Mouse (Mus musculus) gastrocnemius, postnatal 14 days (tissue): ENCODE data around the gene Klk1b3. TPM values are rescaled to one million over a fixed set of nuclear protein-coding genes. Genes with fewer than 3 reads are reported as not detected.
"Not testable (repeated sequence)": the region's sequence is repeated elsewhere in the genome, so short reads cannot be mapped to it uniquely, and the experiment has no call there.

ENCODE experiments used
- DNase-seq: peaks from one replicate; pipeline ENCODE4 v3.0.0; 2021; ENCODE audit warnings: mixed read lengths
- intact Hi-C: fragments of 180-260 bp; cut with DNase I; formaldehyde crosslinking; loops from one replicate; pipeline ENCODE4 v1.15.1; 2025; ENCODE audit warnings: low total_unique reads
- long read RNA-seq, 2 experiments: library from polyadenylated mRNA; stranded (forward); transcript quantifications; one replicate each; pipeline ENCODE4 v2.0.0; 2021
- total RNA-seq, 2 experiments: library from RNA; stranded (reverse); gene quantifications; 2 replicates each; pipeline ENCODE4 v1.2.3; 2021

Klk1b3 gene
- total RNA-seq: not detected
- long read RNA-seq, experiment 1: 0 reads
- long read RNA-seq, experiment 2: 0 reads

DNA sequence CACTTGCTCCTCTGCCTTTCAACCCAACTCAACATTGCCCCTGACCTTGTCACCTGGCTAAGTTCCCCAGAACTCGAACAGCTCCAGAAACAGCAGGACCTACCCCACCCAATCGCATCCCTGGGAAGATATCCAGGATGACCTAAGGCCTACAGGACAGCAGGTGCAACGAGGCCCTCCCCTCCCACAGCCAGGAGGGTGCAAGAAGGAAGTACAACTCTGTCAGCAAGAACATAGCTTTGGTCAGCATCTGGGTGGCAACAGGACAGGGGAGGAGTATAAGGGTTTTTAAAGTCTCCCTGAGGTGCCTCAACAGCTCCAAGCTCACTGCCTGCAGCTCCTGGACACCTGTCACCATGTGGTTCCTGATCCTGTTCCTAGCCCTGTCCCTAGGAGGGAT is at the start of gene Klk1b3:
Gene Klk1b3, plus strand, starts transcription at position 301 of the 400 bp plus-strand sequence.
- intact Hi-C loops: no loop called here
- no peak for DNase-seq

DNA sequence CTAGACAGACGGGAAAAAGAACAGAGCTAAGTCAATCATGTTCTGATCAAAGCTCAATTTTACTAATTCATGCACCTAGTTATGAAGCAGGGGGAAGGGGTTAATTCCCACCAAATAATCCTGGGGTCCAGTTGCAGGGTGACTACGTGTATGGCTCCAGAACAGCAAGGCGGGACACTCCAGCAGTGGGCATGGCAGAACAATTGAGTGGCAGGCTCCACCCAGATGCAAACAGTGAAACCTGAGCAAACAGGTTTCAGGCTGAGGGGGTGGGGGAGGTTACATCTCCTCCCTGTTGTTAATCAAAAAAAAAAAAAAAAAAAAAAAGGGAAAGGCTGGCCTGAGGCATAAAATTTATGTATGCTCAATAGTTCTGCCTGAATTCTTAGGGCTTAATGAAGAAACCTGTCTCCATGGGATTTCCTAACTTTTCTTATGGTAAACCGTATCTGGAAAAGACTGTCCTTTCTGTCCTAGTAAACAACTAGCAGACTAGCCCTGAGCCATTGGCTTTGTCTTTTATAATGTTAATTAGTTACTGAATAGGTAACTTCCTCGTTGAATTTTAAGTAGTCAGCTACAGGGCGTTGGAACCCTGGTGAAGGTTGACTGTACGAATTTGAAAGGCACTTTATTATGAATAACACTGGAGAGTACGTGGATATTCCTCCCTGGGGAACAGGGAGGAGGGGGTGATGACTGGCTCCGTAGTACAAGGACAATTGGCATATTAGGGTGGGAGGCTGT is 18.5 kb upstream of the Klk1b3 start:
- intact Hi-C loops: no loop called here
- DNase-seq: no peak

DNA sequence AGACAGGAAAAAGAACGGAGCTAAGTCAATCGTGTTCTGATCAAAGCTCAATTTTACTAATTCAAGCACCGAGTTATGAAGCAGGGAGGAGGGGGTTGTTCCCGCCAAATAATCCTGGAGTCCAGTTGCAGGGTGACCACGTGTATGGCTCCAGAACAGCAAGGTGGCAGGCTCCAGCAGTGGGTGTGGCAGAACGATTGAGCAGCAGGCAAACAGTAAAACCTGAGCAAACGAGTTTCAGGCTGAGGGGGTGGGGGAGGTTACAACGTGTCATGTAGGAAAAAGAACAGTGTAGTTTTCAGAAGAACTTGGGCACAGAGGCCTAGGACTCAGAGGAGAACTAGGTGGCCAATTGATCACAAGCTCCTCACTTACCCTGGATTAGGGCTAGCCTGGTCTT is 11.5 kb upstream of the Klk1b3 start:
- DNase-seq, intact Hi-C loops: not testable (repeated sequence)

DNA sequence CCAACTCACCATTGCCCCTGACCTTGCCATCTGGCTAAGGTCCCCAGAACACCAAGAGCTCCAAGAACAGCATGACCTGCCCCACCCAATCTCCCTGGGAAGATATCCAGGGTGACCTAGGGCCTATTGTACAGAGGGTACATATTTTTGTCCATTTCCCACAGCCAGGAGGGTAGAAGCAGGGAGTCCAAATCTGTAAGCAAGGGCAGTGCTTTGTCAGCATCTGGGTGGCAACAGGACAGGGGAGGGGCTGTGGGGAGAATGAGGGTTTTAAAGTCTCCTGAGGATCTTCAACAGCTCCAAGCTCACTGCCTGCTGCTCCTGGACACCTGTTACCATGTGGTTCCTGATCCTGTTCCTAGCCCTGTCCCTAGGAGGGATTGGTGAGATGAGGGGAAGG is 10.1 kb upstream of the Klk1b3 start, which contains the start of gene Klk1b24:
Gene Klk1b24, plus strand, starts transcription at position 301 of the 400 bp plus-strand sequence.
- not testable (repeated sequence) for DNase-seq

DNA sequence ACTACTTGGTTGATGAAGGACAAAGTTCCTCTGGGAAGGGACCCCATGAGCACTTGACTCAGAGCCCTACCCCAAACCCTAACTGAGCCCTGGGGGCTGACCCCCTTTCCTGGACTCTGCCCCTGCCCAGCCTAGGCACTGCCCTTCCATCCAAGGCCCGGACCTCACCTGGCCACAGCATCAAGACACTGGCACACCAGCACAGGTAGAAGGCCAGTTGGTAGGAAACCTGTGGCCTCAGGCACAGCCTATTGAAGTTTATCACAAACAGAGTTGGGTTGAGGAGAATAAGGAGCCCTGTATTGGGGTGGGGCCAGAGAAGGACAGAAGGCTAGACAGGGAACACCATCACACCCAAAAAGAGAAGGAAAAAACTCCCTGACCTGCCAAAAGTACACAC is 4.5 kb upstream of the Klk1b3 start:
- DNase-seq, intact Hi-C loops: not testable (repeated sequence)

More for the DNA sequence above, 10.1 kb upstream of the Klk1b3 start, which contains the start of gene Klk1b24:
- intact Hi-C loops: not testable (repeated sequence)

DNA sequence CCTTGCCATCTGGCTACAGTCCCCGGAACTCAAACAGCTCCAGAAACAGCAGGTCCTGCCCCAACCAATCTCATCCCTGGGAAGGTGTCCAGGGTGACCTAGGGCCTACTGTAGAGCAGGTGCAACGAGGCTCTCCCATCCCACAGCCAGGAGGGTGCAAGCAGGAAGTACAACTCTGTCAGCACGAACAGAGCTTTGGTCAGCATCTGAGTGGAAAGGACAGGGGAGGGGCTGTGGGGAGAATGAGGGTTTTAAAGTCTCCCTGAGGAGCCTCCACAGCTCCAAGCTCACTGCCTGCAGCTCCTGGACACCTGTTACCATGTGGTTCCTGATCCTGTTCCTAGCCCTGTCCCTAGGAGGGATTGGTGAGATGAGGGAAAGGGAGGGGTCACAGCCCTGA is 9.1 kb downstream of the Klk1b3 start, which contains the start of gene Klk1b4:
Gene Klk1b4, plus strand, starts transcription at position 301 of the 400 bp plus-strand sequence.
- intact Hi-C loops, DNase-seq: not testable (repeated sequence)

DNA sequence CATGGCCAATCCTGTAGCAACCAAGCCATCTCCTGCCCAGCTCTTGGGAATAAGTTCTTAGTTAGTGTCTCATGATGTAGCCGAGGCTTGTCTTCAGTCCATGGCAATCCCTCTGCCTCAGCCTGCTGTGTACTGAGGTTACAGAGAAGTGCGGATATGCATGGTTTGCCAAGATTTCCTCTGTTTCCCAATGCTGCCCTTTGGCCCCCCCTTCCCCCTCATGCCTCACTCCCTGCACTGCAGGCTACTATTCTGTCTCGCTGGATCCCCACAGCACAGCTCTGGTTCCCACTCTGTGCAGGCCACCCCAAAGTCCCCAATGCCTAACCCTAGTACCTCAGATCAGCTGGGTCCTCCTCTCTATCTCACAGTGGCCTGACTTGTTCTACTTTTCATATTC is 10.3 kb downstream of the Klk1b3 start:
- no peak for DNase-seq
- intact Hi-C loops: no loop called here

DNA sequence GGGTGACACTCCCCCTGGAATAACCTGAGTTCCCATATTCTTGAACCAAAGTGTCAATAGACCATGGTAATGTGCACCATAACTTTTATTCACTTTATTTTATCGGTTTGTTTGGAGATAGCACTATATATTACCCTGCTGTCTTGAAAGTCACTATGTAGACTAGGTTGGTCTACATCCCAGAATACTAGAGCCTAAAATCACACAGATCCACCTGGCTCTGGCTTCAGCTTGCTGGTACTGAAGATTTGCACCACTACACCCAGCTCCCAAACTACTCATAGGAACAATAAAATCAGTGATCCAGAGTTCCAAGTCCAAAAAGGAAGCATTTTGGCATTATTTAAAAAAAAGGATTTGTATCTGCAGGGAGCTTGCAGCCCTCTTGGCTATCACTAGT is 17.7 kb downstream of the Klk1b3 start, which contains the start of gene Klk1b5:
Gene Klk1b5, plus strand, starts transcription at position 301 of the 400 bp plus-strand sequence.
- intact Hi-C loops: no loop called here
- DNase-seq: no peak

DNA sequence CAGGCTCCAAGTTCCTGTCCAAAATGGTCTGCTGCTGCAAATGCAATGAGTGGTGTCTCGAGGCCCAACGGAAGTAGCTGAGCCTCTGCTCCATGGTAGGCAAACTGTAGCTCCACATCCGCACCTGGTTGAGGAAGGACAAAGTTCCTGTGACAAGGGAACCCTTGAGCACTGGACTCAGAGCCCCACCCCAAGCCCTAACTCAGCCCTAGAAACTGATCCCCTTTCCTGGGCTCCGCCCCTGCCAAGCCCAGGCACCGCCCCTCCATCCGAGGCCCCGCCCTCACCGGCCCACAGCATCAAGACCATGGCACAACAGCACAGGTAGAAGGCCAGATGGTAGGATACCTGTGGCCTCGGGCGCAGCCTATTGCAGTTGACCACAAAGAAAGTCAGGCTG is 23.6 kb downstream of the Klk1b3 start:
- intact Hi-C loops, DNase-seq: not testable (repeated sequence)

DNA sequence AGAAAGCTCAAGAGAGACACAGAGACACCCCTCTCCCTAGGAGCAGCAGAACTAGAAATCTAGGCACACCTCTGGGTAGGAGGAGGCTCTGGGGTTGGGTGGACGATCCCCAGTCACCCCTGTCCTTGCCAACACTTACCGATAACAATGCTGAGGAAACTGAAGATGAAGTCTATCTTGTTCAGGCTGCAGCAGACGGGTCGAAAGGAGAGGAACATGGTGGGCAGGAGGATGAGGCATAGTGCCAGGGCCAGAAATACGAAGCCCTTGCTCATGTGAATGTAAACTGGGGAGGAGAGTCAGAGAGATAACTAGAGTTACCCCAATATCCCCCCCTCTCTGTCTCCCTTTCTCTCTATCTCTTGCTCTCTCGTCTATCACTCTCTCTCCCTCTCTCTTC is 24.3 kb downstream of the Klk1b3 start:
- intact Hi-C loops, DNase-seq: not testable (repeated sequence)

DNA sequence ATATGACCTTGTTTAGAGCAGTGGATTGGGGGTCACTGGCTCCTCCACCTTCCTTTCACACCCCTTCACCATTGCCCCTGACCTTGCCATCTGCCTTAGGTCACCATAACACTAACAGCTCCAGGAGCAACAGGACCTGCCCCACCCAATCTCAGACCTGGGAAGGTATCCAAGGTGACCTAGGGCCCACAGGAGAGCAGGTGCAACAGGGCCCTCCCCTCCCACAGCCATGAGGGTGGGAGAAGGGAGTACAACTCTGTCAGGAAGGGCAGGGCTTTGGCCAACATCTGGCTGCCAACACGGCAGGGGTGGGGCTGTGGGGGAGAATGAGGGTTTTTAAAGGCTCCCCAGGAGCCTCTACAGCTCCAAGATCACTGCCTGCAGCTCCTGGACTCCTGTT is 27.1 kb downstream of the Klk1b3 start, which contains the start of gene Klk1:
Gene Klk1, plus strand, starts transcription at position 285 of the 400 bp plus-strand sequence.
- intact Hi-C loops: no loop called here

DNA sequence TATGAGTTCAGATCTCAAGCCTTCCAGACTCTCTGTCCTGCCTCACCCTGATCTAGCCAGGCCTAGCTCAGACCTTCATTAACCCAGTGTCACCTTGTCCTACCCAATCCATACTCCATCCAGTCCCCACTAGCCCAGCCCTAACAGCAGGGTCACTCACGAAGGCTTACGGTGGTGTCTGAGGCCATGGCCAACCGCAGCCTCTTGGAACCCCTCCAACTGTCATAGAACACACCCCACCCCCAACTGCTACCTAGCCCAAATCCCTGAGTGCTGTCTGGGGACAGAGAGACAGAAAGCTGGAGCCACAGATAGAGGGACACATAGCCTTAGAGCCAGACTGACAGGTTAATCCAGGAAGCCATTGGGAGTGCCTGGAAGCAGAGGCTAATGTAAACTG is 37.9 kb downstream of the Klk1b3 start, which contains the start of gene Gm36864:
Gene Gm36864, plus strand, starts transcription at position 269 of the 400 bp plus-strand sequence.
- no peak for DNase-seq
- intact Hi-C loops: no loop called here

More for the DNA sequence above, 27.1 kb downstream of the Klk1b3 start, which contains the start of gene Klk1:
- DNase-seq: no peak

DNA sequence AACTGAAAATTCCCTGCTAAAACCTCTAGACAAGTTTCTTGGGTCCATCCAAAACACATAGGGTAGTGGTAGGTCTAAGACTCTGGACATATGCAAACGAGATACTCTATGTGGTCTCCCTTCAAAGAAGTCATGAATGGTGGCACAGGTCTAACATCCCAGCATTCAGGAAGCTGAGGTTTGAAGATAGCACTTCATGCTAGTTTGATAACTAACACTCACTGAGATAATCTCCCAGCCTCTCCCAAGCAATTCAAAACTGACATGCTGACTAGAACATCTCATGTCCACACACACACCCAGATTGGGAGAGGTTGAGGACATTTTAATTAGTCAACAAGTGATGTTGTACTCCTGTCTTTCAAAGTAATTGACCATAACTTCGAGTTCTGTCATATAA is 41.9 kb downstream of the Klk1b3 start:
- intact Hi-C loops: no loop called here
- DNase-seq: no peak

DNA sequence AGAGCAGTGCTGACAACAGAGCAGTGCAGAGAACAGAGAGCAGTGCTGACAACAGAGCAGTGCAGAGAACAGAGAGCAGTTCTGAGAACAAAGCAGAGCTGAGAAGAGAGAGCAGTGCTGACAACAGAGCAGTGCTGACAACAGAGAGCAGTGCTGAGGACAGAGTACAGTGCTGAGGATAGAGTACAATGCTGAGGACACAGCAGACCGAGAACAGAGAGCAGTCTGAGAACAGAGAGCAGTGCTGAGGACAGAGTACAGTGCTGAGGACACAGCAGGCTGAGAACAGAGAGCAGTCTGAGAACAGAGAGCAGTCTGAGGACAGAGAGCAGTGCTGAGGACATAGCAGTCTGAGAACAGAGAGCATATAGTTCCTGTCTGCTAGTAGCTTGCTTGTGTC is 42.7 kb downstream of the Klk1b3 start:
- DNase-seq: no peak
- intact Hi-C loops: no loop called here

DNA sequence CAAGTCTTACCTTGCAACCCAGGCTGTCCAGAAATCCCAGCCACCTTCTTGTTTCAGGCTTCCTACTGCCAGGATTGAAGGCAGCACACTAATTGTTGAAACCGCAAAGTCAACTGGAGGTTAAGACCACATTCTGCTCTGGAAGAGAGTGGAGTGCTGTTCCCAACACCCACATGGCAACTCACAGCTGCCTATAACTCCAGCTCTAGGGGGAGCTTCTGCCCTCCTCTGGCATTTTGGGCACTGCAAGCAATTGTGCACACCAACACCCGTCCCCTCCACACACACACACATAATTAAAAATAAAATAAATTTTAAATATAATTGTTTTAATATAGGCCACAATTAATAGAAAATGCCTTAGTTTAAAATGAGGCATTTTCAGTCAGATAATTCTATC is 43.2 kb downstream of the Klk1b3 start:
- intact Hi-C loops: no loop called here
- DNase-seq: no peak

DNA sequence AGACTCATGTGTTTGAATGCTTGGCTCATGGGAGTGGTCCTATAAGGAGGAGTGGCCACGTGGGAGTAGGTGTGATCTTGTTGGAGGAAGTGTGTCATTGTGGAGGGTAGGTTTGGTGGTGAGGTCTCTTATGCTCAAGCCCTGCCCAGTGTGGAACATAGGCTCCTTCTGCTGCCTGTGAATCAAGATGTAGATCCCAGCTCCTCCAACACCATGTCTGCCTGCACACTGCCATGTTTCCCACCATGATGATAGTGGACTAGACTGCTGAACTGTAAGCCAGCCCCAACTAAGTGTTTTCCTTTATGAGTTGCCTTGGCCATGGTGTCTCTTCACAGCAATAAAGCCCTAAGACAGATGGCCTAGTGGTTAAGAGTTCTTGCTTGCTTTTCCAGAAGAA is 46.1 kb downstream of the Klk1b3 start:
- intact Hi-C loops: no loop called here
- DNase-seq: no peak

DNA sequence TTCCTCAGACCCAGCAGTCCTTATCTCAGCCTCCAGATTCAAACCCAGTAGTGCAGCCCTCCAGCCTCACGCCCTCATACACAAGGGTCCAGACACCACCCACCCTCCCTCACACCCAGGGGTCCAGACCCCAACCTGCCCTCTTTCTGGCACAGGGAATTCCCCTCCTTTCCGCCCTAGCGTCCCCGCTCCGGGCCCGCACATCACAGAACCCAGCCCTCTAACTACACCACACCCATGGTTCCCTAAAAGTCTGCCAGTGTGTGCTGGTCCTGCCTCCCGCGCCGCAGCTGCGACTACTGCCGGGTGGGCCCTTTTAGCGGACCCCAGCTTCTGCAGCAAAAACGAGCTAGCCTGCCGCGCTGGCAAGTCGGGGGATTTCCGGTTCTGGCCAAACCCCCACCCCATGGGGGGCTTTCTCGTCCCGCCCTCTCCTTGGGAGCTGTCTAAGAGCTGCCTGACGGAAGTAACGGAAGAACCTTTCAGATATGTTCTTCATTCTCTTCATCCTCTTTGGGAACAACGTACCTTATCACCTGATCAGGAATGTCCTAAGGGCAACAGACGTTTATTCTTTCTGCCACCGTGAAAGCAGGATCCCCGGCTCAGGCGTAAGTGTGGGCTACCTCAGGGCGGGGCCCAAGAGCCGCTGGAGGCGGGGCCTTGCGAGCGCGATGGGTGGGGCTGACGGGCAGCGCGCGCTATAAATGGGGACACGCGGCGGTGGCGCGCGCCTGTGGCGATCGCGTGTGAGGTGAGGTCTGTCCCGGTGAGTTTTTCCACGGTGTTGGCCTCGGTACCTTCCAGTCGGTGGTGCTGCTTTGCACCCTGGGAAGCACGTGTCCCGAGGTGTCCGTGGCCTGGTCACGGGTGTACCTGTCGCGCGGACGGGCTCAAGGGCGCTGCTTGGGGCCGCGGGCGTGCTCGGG is 48.3 kb downstream of the Klk1b3 start, which contains the start of the genes 1700028J19Rik and 2410002F23Rik:
Gene 1700028J19Rik, minus strand, starts transcription at position 641 of the 929 bp plus-strand sequence.
Gene 2410002F23Rik, plus strand, starts transcription at position 668 of the 929 bp plus-strand sequence.
- intact Hi-C loops: no loop called here

DNA sequence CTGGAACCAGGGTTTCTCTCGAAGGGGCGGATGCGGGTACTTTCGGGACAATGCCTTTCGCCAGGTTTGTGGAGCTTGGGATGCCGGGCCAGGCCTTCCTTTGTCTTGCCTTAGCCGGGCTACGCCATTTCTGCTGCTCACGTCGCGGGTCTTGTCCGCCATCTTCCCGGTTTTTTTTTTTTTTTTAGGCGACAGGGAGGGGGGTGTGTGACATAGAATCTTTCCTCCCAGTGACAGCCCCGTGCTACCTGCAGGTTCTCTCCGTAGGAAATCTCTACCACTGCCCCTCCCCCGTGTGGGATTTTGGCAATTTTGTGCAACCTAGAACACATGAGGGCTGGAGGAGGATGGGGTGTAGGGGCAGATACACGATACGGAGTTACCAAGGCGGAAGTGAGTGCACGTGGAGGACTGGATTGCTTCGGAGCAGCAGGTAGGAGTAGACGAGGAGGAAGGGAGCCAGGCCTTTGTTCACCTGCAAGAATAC is 49.0 kb downstream of the Klk1b3 start:
- DNase-seq: no peak
- intact Hi-C loops: no loop called here

More for the DNA sequence above, 48.3 kb downstream of the Klk1b3 start, which contains the start of the genes 1700028J19Rik and 2410002F23Rik:
- DNase-seq: peak; percentile 90

DNA sequence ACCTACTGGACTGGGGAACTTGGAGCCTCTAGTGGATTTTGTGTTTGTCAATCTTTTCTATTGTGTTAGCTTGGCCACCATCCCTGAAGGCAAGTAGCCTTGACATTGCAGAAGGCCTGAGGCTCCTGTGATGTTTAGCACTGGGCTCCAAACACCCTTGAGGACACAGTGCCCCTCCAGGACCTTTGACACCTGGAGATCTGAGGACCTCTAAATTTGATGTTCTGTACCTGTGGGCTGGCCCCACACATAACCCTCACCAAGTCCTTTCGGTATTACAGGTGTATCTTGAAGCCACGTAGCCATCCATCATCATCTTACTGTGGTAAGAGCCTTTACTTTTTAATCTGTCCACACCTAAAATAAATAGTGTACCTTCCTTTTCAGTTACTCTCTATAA is 50.0 kb downstream of the Klk1b3 start:
- intact Hi-C loops: no loop called here
- no peak for DNase-seq
